Mouse (Mus musculus): ENCODE measurements at regions not wholly inside any gene's neighbourhood (a gene's known extent, or its start where the extent isn't known, plus 50 kb on each side); places are given as distances from the start of the nearest gene placed in this dataset.
"Not testable (repeated sequence)": the region's sequence is repeated elsewhere in the genome, so short reads cannot be mapped to it uniquely, and the experiment has no call there.

DNA sequence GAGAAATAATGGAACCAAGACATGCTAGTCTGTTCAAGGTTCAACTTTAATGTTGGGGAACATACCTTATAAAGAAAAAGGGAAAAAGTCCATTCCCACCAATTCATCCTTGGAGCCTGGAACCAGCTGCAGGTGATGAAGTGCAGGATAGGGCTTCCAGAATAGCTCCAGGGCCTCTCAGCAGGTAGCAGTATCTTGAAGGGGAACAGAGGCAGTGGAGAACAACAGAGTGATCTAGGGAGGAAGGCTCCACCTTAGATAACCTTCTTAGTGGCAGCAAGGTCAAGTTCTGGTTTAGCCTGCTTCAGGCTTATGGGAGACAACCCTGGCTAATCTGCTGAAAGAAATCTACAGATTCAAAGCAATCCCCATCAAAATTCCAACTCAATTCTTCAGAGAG, 161.8 kb upstream of the Ngly1 start:
- not testable (repeated sequence) for DNase-seq

DNA sequence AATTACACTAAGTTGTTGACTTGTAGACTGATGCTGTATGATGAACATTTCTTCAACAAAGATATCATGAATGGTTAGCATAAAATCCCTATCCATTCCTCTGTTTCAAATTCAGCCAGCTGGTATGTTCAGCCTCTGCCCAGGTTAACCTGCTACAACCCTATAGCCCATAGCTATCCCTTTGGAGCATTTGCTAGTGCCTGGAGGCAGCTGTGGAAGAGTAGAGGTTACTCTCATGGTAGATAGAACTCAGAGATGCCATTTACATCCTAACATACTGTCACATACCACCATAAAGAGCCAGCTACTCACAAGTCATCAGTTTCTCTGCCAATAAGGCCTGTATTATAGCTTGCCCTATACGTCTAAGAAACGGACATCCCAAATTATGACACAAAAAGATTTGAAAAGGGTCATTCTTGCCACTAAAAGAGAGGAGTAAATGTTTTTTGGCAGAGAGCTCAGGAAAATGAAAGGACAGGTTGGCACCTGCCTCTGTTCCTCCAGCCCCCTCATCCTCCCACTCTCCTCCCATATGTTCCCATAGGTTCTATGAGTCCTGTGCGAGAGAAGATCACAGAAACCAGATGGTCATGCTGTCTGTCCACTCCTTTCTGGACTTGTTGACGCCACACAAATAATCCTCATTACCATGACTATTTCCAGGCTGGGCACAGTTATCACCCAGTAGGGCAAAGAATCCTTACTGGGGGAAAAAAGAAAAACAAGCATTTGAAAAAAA, 156.5 kb upstream of the Ngly1 start:
- peak; percentile 31 for DNase-seq

DNA sequence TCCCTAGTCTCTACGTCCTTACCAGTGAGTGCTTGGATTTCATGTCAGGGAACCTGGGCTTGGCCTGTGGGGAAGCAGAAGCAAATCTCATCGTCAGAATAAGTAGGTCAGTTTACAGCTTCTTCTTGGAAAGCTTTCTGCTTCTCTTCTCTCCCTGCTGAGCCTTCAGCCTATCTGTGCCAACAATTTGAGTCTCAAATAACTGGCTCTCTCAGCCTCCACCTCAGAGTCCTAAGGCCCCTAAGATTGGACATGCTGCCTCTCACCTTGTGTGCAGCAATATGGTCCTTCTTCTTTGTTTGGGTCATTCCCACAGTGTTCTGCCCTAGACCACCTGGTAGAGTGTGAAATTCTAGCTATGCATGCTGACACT, 156.0 kb upstream of the Ngly1 start:
- peak; percentile 17 for DNase-seq

DNA sequence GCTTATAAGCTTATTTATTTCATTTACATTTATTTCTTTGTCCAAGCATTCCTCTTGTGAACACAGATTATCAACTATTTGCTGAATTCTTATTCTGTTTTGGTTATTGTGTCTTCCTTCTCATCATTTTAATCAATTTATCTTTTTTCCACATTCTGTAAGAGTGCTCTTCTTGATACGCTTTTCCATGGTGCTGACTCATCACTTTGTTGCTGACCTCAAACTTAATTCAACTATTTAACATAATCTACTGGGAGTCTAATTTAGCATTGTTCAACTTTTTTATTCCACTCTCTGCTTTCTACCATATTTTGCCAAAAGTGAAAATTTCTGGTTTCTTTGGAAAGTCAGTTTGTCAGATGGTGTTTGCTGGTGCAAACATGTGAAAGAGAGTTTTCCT, 139.7 kb upstream of the Ngly1 start:
- no peak for DNase-seq

DNA sequence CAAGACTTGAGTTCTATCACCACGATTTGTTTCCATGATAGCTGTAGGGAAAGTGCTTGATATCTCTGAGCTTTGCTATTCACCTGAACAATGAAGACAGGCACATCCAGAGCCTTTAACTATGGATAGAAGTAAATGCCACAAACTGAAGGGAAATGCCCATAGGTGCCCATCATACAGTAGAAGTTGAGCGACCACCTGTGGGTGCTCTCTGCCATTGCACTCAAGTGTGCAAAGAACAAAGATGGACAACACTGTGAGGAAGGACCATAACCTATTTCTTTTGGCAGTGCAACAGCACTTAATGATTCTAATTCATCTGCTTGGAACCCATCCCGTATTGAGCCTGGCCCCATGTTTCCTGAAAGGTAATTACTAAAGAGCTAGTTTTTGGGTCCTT, 116.4 kb upstream of the Ngly1 start:
- no peak for DNase-seq

DNA sequence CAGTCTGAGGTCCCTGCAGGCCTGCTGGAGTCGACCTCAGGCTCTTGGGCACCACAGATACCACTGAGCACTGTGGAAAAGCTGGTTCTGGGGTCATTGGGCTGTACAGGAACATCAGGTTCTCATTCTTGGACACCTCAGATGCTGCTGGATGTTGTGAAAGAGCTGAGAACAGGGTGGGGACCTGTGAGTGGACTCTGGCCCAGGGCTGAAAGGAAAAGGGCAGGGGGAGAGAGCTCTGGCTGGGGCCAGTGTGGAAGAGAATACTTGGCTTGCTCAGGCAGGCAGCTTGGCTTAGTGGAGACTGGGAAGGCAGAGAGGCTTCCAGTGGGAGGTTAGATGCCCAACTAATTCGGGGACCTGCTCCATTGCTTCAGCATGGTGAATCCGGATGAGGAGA, 115.7 kb upstream of the Ngly1 start:
- DNase-seq = no peak

DNA sequence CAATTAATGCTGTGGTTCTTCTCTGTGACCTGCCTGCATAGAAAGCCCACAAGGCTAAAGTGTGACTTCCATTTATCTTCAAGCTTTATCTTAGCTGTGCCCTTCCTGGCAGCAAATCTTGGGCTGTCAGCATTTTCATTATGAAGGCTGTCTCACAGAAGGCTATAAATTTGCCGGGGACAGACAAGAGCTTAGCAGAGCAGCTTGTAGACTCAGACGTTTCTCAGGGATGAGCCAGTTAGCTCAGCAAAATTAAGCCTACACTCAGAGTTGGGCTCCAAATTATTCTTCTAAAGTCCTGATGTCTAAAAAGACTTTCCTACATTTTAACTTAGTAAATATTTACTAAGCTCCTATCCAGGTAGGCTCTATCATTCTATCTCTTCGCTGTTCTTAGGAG, 112.9 kb upstream of the Ngly1 start:
- DNase-seq = no peak

DNA sequence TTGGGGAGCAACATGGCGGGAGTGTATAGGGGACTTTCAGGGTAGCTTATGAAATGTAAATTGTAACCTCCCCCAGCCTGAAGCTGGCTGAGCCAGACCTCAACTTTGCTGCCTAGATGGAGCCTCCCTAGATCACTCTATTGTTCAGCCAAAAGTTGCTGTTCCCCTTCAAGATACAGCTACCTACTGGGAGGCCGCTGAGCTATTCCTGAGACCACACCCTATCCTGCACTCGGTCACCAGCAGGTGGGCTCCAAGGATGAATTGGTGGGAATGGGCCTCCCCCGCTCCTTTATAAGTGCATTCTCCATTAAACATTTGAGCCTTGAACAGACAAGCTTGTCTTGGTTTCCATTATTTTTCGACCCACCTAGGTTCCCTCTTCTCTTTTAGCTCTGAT, 104.8 kb upstream of the Ngly1 start:
- DNase-seq = no peak

DNA sequence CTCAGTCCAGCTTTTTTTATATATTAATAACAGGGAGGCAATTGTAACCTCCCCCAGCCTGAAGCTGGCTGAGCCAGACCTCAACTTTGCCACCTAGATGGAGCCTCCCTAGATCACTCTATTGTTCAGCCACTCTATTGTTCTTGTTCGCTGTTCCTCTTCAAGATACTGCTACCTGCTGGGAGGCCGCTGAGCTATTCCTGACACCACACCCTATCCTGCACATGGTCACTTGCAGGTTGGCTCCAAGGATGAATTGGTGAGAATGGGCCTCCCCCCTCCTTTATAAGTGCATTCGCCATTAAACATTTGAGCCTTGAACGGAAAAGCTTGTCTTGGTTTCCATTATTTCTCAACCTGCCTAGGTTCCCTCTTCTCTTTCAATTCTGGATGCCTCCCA, 102.3 kb upstream of the Ngly1 start:
- no peak for DNase-seq

DNA sequence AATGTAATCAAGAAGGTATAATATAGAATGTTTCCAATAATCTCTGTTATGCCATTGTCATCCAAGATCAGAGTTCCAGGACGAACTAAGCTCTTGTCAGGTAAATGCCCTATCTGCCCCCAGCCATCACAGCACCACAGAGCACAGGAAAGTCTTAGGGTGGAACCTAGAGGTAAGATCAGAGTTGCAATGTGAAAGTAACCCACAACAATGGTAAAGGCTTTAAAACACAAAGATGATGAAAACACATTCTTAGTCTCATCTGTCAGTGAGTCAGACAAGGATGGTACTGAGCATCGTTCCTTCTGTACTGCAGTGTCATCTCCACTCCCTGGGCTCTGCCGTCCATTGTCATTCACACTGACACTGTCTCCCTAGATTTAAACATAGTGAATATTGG, 97.3 kb upstream of the Ngly1 start:
- DNase-seq = no peak

DNA sequence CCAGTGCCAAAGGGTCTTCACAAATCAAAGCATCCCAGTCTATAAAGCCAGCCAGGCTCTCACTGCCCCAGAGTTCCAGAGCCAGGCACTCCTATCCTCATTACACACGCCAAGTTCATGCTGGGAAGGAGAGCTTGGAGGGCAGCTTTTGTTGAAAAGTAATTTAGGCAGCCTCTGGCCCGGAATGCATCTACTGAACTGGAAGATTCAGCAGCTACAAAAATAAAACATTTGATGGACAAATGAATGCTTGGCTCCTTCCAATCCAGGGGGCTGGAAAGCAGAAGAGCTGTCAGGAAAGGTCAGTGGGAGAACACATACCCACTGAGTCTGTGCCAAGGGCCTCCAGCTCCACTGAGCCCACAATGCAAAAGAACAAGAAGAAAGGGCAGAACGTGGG, 96.4 kb upstream of the Ngly1 start:
- peak; percentile 1 for DNase-seq

DNA sequence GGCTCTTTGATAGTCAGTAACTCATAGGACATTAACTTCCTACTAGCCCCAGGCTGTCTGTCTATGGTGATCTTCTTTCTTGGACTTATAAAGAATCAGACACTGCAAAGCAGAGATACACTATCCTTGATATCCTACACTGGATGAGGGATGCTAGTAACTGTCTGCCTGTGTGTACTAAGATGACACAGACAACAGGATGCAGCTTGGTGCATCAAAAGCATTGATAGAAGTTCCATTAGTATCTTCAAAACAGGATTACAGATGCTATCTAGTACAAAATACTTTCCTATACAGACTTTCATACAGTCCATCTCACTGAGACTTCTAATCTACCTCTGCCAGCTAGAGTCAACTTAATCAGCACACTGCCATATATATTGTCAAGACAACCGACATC, 94.0 kb upstream of the Ngly1 start:
- no peak for DNase-seq

DNA sequence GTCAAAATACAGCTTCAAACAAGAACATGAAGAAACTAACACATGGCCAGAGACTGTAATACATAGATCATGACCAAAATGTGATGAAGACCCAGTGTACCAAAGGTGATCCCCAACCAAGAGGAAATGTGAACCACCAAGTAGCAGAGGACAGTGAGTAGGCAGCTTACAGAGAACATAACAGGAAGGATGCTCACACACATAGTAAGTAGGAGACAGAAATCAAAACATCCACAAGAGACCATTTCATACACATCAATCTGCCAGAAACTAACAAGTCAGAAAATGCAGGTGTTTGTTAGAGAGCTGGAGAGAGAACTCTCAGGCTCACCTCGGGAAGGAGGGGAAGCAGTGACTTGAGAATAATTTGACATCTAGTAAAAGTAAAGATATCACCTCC, 78.9 kb upstream of the Ngly1 start:
- DNase-seq = no peak

DNA sequence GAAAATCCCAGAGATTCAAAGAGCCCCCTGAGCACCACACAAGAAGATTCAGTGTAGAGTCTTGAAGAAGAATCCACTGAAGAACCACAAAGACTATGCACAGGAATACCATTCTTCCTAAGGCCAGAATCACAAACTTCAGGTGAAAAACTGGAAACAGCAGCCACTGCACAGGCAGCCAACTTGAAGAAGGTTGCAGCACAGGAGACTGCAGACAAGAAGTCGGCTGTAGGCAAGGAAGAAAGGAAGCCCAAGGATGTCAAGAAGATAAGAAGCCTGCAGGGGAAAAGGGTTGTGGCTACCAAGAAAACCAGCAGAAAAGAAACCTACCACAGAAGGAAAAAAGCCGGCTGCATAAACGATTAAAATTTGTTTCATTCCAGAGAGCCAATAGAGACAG, 76.8 kb upstream of the Ngly1 start:
- no peak for DNase-seq

DNA sequence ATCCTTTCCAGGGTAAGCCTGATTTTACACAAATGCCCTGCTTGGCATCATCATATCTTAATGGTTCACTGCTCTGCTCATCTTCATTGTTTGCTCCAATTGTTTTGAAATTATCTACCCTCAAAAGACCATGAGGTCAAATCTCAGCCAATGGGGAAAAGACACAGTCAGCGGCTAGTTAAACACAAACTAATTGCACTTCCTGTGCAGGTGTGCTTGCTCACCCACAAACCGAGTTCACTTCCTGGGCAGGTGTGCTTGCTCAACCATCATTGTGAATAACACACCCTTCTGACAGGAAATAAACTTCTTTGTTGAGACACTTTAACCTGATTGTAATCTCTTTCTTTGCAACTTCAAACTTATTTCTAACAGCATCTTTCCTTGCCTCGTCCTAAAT, 75.8 kb upstream of the Ngly1 start:
- no peak for DNase-seq

DNA sequence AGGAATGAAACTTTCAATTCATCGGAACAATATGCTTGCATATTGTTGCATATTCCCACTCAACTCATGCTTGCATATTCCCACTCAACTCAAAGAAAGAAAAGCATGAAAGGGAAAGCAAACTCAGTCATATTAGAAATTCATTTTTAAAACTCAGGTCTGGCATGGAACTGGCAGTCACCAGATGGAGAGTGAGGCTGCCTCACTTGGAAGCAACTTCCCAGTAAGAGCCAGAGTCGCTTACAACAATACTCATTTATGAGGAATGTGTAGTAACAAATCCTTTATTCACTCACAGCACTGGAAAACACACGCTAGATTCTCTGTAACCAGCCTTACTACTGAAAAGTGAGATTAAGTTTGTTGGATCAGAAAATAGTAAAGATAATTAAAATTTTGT, 70.9 kb upstream of the Ngly1 start:
- DNase-seq = no peak

DNA sequence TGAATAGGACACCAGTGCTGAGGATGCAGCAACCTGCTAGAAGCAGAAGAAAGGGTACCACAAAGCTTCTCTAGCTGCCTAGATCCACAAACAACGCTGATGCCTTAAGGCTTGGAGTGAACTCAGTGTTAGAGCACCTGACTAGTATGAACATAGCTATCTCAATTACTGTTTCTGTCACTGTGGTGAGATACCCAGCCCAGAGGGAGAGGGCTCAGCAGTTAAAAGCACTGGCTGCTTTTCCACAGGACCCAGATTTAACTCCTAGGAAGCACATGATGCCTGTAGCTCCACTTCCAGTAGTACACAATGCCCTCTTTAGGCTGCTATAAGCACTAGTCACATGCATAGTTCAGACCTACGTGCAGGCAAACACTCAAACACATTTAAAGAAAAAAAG, 67.3 kb upstream of the Ngly1 start:
- no peak for DNase-seq

DNA sequence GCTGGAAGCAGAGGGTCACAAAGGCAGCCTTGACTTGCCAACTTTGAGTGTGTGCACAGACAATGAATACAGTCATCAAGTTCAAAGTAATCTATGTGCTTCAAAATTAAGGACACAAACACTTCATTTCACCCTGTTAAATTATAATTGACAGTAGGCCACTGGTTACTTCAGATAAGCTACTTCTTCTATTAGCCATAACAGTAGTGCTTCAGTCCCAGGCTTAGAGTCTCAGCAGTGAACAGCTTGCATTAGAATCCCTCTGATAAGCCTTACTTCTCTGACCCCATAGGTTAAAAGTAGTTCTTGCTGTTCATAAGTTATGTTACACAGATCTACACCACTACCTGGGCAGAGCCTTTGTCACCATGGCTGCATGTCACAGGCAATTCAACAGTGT, 63.8 kb upstream of the Ngly1 start:
- DNase-seq = no peak
